Mouse (Mus musculus): ENCODE results near the gene Vstm2l.
A peak's percentile ranks its signal among the peaks of the same experiment; 100 is the strongest.

Vstm2l gene

GRCm38 (mm10) chr2:157932655-157933054 is 18.2 kb downstream of the Vstm2l start:
- no peak for DNase-seq (ENCODE audit: low read depth, low spot score)

GRCm38 (mm10) chr2:157935444-157936171 is 21.2 kb downstream of the Vstm2l start:
- DNase-seq (ENCODE audit: low read depth, low spot score), result no peak

- no peak for DNase-seq (ENCODE audit: low read depth, low spot score)
These were observed 22.2 kb downstream of the Vstm2l start for GRCm38 (mm10) chr2:157936676-157937075.

GRCm38 (mm10) chr2:157940586-157941185 is 26.2 kb downstream of the Vstm2l start:
- no peak for DNase-seq (ENCODE audit: low read depth, low spot score)

- DNase-seq (ENCODE audit: low read depth, low spot score), result peak; percentile 93
These were observed 29.2 kb downstream of the Vstm2l start for GRCm38 (mm10) chr2:157943514-157944155.

GRCm38 (mm10) chr2:157944156-157944893 is 29.9 kb downstream of the Vstm2l start:
- DNase-seq (ENCODE audit: low read depth, low spot score), result peak; percentile 28

GRCm38 (mm10) chr2:157953978-157954377 is 39.5 kb downstream of the Vstm2l start:
- peak; percentile 43 for DNase-seq (ENCODE audit: low read depth, low spot score)

GRCm38 (mm10) chr2:157957707-157958108 is 43.3 kb downstream of the Vstm2l start:
- no peak for DNase-seq (ENCODE audit: low read depth, low spot score)

- no peak for DNase-seq (ENCODE audit: low read depth, low spot score)
These were observed 53.4 kb downstream of the Vstm2l start for GRCm38 (mm10) chr2:157967856-157968255.

GRCm38 (mm10) chr2:157970124-157970523 is 55.7 kb downstream of the Vstm2l start:
- DNase-seq (ENCODE audit: low read depth, low spot score), result no peak

- no peak for DNase-seq (ENCODE audit: low read depth, low spot score)
These were observed 56.2 kb downstream of the Vstm2l start for GRCm38 (mm10) chr2:157970669-157971068.

- no peak for DNase-seq (ENCODE audit: low read depth, low spot score)
These were observed 60.4 kb downstream of the Vstm2l start for GRCm38 (mm10) chr2:157974604-157975501.

- no peak for DNase-seq (ENCODE audit: low read depth, low spot score)
These were observed 61.1 kb downstream of the Vstm2l start for GRCm38 (mm10) chr2:157975595-157975994.

GRCm38 (mm10) chr2:157979241-157979640 is 64.8 kb downstream of the Vstm2l start:
- DNase-seq (ENCODE audit: low read depth, low spot score), result no peak

- no peak for DNase-seq (ENCODE audit: low read depth, low spot score)
These were observed 68.3 kb downstream of the Vstm2l start for GRCm38 (mm10) chr2:157982727-157983126.

- DNase-seq (ENCODE audit: low read depth, low spot score), result no peak
These were observed 68.8 kb downstream of the Vstm2l start for GRCm38 (mm10) chr2:157983276-157983675.

GRCm38 (mm10) chr2:157985611-157986010 is 71.2 kb downstream of the Vstm2l start:
- DNase-seq (ENCODE audit: low read depth, low spot score), result peak; percentile 61

GRCm38 (mm10) chr2:157986235-157986634 is 71.8 kb downstream of the Vstm2l start:
- DNase-seq (ENCODE audit: low read depth, low spot score), result peak; percentile 41

GRCm38 (mm10) chr2:157988416-157989190 is 74.2 kb downstream of the Vstm2l start:
- peak; percentile 31 for DNase-seq (ENCODE audit: low read depth, low spot score)

- DNase-seq (ENCODE audit: low read depth, low spot score), result peak; percentile 61
These were observed 75.5 kb downstream of the Vstm2l start for GRCm38 (mm10) chr2:157989946-157990345.
